Mouse (Mus musculus): ENCODE measurements at regions not wholly inside any gene's neighbourhood (a gene's known extent, or its start where the extent isn't known, plus 50 kb on each side); places are given as distances from the start of the nearest gene placed in this dataset.

DNA sequence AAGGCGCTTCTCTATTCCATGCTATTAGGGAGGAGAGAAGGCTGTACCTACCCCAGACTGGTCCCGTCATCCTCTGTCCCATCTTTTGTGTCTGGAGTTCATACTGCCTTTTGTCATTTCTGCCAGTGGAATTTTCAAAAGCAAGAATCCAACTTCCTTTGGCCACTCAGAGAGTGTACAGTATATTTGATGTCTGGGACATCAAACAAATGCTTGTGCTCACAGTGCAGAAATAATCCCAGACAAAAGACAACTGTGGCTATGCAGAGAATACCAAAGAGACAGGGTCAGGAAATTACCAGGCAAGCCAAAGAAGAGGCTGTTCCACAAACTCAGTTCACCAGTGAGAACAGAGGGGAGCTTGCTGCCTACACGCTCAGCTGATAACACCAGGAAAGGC, 291.9 kb upstream of the Tle4 start:
- no peak for DNase-seq (ENCODE audit: extremely low spot score in 1 of 2, low spot score in 2 of 2)
- intact Hi-C loops (cut with DNase I): no loop called here

DNA sequence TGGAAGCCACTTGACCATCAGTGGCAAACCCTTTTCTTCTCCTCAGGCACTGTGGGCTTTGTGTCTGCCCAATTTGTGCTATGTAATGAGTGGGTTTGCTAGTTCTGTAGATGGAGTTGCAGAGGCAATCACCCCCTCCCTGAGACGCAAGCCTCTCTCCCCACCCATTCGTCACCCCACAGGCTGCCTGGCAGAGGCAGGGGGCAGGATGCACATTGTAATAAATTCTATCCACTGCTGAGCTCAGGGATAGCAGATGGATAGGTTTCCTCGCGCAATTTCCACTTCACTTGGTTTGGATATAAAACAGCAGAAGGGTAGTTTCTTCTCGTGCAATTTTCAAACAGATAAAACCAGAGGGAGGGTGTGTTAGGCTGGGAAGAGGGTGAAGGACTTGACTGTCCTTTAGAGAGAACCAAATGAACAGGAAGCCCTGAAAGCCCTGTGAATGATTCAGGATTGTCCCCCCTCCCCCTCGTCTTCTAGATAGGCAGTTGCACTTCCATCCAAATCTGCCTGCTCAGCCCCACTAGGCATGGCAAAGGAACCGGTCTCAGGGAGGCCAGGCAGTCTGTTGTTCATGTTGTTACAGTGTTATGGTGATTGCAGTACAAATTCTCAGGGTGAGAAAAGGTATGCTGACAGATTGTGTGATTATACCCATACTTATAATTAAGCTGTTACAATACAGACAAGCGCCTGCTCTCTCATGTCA, 286.0 kb upstream of the Tle4 start:
- intact Hi-C loops (cut with DNase I): no loop called here
- no peak for DNase-seq (ENCODE audit: extremely low spot score in 1 of 2, low spot score in 2 of 2)

DNA sequence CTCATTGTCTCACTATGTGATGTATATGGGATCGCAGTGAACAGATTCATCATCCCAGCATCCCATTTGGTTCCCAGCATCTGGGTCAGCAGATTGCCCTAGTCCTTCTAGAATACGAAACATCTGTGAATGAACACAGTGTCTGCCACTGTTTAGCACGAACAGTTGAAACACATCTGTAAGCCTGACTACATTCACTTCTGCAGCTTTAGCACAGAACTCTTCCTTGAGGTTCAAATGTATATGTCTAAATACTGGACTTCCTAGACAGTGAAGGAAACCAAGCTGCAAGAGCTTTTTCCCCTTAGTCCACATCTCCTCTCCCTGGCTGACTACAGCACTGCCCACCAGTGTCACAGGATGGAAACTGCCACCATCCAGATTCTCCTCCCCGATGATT, 283.0 kb upstream of the Tle4 start:
- intact Hi-C loops (cut with DNase I): no loop called here
- DNase-seq (ENCODE audit: extremely low spot score in 1 of 2, low spot score in 2 of 2): no peak

DNA sequence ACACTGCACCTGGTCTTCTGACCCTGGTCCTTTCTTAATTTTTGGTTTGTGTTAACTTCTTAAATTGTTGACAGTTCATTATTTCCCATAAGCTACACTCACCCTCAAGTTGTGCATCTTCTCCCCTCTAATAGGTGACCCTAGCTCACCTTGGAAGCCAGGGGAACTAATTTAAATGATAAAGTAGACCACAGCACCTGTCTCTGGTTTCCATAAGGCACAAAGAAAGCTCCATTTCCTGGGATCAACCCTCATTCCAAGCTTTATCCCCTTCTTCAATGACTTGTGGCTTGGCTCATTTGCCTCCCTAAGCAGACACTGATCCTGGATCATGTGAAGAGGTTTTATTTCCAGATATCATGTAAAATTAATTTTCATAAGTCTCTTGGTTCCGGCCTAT, 276.1 kb upstream of the Tle4 start:
- DNase-seq (ENCODE audit: extremely low spot score in 1 of 2, low spot score in 2 of 2): no peak

DNA sequence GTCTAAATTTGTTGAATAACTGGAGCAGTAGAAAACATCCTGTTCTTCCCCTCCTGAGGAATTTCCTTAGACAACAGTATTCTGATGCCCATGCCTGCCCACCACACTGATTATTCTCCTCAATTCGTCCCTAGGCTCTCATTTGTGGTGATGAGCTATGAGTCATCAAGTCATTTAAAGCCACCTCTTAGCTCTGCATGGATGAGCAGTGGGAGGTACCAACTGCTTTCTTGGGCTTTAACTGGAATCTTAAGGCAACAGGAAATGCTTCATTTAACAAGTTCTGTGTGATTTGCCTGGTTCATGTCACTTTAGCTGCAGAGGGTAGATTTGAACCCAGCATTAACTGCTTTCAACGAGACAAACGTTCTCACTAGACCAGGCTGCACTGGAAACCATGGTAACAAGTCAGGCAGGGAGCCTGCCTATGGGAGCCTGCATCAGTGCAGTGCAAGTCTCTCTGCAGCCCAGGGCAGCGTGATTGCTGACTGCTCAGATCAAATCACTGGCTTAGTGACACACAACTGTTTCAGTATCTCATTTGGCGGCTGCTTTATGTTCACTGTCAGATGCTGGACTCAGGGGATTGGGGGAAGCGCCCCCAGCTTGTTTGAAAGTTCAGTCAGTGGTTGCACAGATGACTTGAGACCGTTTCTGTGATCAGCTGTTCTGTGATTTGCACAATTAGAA, 273.5 kb upstream of the Tle4 start:
- intact Hi-C loops (cut with DNase I): no loop called here
- no peak for DNase-seq (ENCODE audit: extremely low spot score in 1 of 2, low spot score in 2 of 2)

More for the DNA sequence above, 276.1 kb upstream of the Tle4 start:
- intact Hi-C loops (cut with DNase I): no loop called here

DNA sequence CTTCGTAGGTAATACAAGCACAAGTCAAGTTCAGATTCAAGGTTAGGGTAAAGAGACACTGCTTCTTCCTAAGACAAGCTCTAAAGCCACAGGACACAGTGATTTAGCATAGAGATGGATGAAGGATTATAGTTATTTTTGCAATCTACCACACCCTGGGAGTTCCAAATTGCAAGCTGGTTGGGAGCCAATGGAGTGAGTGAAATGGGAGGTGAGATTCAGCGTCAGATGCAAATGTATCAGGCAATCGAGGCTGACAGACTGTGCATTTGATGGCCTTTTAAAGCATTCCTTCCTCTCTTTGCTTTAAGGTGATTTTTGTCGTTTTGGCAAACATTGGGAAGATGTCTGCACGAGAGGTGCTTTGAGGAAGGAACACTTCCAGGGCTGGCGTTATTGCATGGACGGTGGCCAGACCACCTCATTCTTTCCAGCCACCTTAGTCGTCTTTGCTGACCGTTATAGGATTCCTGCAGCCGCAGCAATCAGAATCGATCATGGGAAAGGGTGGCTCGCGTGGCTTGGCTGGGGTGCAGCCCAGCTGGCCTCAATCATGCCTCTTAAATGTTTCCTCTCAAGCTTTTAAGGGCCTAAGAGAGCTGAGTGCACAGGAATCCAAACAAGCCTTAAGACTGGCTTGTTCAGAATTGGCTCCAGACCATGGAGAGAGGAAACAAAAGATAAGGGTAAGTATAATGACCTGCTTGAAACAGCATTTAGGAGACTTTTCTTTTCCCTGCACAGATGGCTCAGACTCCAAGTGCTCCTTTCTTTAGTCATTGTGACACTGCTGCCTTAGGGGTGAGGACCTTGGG, 265.0 kb upstream of the Tle4 start:
- intact Hi-C loops (cut with DNase I): no loop called here
- DNase-seq (ENCODE audit: extremely low spot score in 1 of 2, low spot score in 2 of 2): no peak

DNA sequence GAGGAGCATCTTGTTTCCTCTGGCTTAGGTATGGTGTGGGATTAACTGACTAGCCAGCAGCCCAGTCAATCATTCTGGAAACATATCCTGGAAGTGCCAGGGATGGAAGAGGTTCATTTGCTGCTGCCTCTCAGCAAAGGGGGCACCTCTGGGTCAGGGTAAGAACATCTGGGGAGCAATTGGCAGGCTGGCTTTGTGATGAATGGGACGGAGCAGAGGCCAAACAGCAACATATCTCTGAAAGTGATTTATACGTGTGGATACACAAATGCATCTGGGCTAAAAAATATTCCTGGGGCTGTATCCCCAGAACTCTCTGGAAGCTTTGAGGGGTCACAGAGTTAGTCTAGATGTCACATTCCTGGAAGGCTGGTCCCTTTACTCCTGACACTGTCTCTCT, 257.2 kb upstream of the Tle4 start:
- intact Hi-C loops (cut with DNase I): no loop called here
- no peak for DNase-seq (ENCODE audit: extremely low spot score in 1 of 2, low spot score in 2 of 2)

DNA sequence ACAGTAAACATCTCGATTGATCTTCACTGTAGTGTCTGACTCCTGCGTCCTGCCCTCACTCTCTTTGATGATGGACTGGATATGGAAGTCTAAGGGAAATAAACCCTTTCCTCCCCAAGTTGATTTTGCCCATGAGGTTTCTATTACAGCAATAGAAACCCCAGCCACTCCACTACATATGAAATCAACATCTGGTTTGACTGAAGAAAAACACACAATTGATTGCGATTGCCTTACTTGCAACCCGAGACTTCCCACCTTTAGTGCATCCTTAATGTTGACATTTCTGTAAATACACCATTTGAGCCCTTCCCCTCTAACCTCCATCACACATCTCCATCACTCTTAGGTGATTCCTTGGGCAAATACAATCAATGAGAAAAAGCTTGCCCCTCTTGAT, 255.6 kb upstream of the Tle4 start:
- no peak for DNase-seq (ENCODE audit: extremely low spot score in 1 of 2, low spot score in 2 of 2)
- intact Hi-C loops (cut with DNase I): no loop called here

DNA sequence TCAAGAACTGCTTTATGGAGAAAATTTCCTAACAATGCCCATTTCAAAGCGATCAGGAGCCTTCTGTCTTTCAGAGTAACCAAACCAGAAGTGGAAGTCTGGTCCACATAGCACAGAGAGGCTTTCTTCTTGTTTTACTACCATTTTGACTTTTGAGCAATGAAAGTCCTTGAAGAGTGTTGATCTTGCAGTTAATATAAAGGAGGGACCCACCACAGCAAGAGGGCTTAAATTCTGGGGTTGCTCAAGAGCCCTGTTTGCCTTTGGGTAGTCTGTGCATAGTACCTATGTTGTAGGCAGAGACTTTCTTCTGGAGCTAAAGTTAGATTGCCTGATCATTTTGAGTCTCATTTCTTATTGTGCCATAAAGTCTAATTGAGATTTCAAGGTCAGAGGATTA, 251.7 kb upstream of the Tle4 start:
- intact Hi-C loops (cut with DNase I): no loop called here
- no peak for DNase-seq (ENCODE audit: extremely low spot score in 1 of 2, low spot score in 2 of 2)

DNA sequence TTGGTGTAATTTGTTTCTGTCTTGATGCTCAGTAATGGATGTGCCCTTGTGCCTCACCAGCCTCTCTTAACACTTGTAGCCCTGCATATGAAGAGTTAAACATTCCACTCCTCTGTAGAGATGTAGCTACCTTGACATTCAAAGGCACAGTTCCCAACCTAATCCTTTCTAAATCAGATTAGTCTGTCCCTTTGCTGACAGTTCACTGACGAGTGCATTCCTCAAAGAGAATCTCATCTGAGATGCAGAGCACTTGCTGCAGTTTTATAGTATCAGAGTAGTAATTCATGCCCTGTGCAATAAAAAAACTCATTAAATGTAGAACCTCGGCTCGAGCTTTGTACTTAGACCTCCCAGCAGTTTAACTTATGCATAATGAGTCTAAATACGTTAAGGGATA, 249.3 kb upstream of the Tle4 start:
- no peak for DNase-seq (ENCODE audit: extremely low spot score in 1 of 2, low spot score in 2 of 2)
- intact Hi-C loops (cut with DNase I): no loop called here

DNA sequence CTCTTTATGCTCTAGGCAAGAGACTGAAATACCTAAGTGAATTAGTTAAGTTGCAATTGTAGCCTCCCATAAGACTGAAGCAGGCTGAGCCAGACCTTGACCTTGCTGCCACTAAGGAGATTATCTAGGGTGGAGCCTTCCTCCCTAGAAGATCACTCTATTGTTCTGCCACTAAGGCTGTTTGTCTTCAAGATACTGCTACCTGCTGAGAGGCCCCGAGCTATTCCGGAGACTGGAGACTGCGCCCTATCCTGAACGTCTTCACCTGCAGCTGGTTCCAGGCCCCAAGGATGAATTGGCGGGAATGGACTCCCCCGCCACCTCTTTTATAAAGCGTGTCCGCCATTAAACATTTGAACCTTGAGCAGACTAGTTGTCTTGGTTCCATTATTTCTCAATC, 237.8 kb upstream of the Tle4 start:
- DNase-seq (ENCODE audit: extremely low spot score in 1 of 2, low spot score in 2 of 2): no peak
- intact Hi-C loops (cut with DNase I): no loop called here

DNA sequence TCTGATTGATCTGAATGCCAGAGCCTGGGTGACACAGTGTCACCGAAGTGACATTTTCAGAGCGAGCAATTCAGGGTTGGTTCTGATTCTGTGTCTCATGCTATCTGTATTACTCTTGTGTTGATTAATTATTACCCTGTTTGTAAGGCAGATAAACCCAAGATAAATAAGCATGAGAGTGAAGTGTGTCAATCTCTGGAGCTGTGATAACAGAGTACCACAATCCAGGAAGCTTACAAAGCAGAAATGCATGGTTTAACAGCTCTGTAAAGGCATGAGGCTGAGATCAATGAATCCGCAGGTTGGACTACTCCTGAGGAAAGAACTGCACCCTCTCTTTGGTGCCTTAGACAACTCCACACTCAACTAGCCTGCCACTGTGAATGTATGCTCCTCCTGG, 218.5 kb upstream of the Tle4 start:
- DNase-seq (ENCODE audit: extremely low spot score in 1 of 2, low spot score in 2 of 2): no peak
- intact Hi-C loops (cut with DNase I): no loop called here

DNA sequence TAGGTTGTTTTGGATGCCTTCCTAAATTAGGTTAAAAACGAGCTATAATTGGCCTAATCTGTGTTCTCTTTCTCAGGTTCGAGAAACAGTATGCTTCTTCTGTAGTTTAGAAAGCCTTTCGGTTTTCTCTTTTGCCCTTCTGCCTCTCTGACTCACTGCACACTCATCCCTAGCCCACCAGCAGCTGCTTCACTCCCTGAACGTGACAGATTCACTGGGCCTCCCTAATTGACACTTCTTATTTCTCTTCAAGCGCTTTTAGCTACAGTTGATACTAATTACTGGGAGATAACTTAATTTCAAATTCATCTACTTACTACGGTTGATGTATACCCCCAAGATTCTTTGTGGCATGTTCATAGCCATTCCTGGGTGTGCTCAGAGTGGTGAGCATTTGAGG, 208.9 kb upstream of the Tle4 start:
- no peak for DNase-seq (ENCODE audit: extremely low spot score in 1 of 2, low spot score in 2 of 2)
- intact Hi-C loops (cut with DNase I): no loop called here

DNA sequence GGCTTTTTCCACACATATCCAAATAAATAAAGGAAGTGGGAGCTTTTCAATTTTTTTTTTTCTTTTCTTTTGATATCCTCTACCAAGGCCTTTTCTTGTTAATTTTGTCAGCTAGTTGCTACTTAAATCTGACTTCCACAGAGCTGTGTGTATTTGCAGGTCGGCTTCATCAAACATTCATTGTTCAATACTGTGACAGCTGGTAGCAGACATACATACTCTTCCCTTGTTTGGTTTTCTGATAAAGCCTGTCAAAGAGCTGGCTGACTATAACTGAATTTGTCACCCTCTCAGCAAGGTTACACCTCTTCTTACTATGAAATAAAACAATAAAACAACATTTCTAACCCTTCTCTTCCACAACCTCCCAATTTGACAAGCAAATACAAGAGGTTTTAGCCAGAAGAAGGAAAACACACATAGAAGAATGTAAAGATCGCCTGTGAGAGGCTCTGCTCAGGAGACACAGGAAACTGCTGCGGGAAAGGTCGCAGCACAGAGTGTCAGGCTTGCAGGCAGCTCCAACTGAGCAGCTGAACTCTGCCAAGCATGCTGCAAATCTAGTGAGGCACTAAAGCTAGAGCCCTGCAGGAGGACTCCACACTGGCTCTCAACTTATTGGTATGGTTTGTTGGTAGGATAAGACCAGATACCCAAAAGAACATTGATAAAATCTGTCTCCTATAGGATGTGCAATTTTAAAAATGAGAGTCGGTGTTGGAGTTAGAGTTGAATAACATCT, 205.2 kb upstream of the Tle4 start:
- no peak for DNase-seq (ENCODE audit: extremely low spot score in 1 of 2, low spot score in 2 of 2)

DNA sequence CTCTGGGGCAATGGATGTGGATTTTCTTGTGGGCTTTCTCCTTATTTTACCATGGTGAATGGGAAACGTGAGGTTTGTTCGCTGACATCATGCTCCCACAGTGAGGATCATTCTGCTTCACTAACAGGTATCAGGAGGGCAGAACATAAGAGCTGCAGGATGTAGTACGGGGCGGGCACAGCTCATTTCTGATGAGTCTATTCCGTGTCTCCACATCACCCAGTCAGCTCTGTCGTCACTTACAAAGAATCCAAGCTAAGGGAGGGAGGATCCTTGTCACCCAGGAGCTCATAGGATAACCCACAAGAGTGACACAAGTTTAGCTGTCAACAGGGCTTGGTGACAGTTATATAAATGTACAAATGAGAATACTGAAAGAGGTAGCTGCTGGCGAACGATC, 203.8 kb upstream of the Tle4 start:
- intact Hi-C loops (cut with DNase I): no loop called here
- DNase-seq (ENCODE audit: extremely low spot score in 1 of 2, low spot score in 2 of 2): no peak

More for the DNA sequence above, 205.2 kb upstream of the Tle4 start:
- intact Hi-C loops (cut with DNase I): no loop called here

DNA sequence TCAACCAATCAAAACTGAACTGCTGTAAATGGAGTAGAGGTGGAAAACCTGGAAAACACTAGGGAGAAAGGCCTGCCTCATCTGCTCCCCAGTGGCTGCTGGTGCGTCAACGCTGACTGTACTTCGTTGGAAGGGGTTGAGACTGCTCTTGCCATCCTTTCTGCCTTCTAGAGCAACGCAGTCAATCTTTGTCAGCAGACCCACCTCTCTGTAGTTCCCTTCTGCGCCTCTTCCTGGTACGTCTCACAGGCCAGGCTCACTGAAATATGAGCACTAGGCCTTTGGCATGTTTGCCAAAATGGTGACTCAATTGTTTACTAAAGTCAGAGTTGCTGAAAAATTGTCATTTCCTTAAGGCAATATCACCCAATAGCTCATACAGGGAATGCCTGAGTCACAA, 201.2 kb upstream of the Tle4 start:
- DNase-seq (ENCODE audit: extremely low spot score in 1 of 2, low spot score in 2 of 2): no peak

DNA sequence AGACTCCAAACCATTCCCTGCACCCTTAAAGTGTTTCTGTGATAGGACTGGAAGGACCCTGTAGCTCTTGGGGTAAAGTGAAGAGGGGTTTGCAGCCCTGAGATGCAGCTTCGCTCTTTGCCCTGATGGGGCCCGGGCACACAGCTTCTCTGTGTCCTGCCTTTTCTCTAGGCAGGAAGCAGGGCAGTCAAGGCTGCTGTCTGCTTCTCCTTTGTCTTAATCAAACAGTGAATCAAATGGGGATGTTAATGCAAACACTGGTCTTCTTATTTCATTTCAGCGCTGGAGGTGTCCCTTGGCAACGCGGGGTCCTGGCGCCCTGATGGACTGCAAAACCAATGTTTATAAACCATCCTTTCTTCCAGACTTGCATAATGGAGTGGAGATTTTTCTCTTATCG, 200.6 kb upstream of the Tle4 start:
- DNase-seq (ENCODE audit: extremely low spot score in 1 of 2, low spot score in 2 of 2): no peak
- intact Hi-C loops (cut with DNase I): no loop called here

More for the DNA sequence above, 201.2 kb upstream of the Tle4 start:
- intact Hi-C loops (cut with DNase I): no loop called here

DNA sequence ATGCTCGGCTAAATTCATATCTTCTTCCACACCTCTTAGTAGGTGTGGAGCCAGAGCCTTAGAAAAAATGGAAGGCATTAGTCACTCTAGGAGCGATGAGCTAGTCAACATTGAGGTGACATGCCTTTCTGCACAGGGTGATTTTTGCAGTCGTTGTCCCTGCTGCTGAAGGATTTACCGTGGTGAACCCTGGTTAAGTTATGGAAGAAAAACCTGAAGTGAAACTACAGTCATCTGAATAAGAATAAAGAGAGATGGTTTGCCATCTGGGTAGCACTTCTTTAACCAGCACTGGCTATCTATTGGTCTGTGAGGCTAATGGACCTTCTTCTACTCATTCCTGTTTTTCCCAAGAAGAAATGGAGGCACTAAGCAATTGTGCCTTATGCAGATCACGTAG, 198.1 kb upstream of the Tle4 start:
- intact Hi-C loops (cut with DNase I): no loop called here
- no peak for DNase-seq (ENCODE audit: extremely low spot score in 1 of 2, low spot score in 2 of 2)

DNA sequence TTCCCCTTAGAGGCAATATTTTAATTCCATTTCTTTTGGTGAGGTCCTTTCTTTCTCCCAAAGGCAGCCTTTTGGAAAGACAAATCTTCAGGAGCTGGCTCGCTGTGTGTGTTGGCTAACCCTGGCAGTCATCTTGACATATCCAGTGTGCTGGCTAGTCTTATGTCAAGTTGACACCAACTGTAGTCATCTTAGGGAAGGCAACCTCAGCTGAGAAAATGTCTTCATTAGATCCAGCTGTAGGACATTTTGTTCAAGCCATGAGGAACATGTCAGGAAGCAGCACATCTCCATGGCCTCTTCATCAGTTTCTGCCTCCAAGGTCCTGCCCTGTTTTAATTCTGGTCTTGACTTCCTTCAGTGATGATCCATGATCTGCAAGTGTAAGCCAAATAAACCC, 192.1 kb upstream of the Tle4 start:
- intact Hi-C loops (cut with DNase I): no loop called here

More for the DNA sequence above, 192.1 kb upstream of the Tle4 start:
- DNase-seq (ENCODE audit: extremely low spot score in 1 of 2, low spot score in 2 of 2): no peak
